Mouse (Mus musculus): ENCODE measurements around the gene Fbxw18.
"Not testable (repeated sequence)": the region's sequence is repeated elsewhere in the genome, so short reads cannot be mapped to it uniquely, and the experiment has no call there.

Gene Fbxw18

DNA sequence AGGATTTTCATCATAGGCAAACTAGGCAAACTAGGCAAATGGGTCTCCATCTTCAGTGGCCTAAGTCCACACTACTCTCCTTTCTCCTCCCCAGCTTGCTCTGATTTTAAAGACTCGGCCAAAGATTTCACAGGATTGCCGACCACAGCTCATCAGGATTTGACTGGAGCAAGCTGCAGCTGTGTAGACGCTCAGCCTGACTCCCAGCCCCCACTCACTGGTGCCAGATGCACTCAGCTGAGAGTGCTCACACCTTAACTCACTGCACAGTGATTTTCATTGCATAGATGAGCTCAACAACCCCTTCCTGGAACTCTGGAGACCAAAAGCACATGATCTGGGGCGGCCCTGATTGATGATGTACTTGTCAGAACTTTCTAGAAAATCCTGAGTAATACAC, at the start of gene Fbxw18:
TSS of gene Fbxw18 (minus strand) at position 101 of the 400 bp plus-strand sequence.
- DNase-seq (ENCODE audit: low spot score): not testable (repeated sequence)

- DNase-seq (ENCODE audit: low spot score): not testable (repeated sequence)
Observed at GRCm38 (mm10) chr9:109745989-109746388, 43.5 kb upstream of the Fbxw18 start, which contains the start of gene Fbxw26. TSS of gene Fbxw26 (minus strand) at chr9:109746089.

- DNase-seq (ENCODE audit: low spot score): no peak
Observed at GRCm38 (mm10) chr9:109685299-109685698, 17.2 kb downstream of the Fbxw18 start.

DNA sequence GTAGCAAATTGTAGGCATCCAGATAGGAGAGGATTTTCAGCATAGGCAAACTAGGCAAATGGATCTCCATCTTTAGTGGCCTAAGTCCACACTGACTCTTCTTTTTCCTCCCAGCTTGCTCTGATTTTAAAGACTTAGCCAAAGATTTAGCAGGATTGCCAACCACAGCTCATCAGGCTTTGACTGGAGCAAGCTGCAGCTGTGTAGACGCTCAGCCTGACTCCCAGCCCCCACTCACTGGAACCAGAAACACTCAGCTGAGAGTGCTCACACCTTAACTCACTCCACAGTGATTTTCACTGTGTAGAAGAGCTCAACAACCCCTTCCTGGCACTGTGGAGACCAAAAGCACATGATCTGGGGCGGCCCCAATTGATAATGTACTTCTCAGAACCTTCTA, 37.9 kb downstream of the Fbxw18 start, which contains the start of gene Fbxw25:
TSS of gene Fbxw25 (minus strand) at position 101 of the 400 bp plus-strand sequence.
- not testable (repeated sequence) for DNase-seq (ENCODE audit: low spot score)

Measured in ovary, adult 18-20 months (tissue).